Mouse (Mus musculus) forelimb bud, embryonic 11.5 days (tissue): ENCODE data around the gene Gm49359.
"Not testable (repeated sequence)": the region's sequence is repeated elsewhere in the genome, so short reads cannot be mapped to it uniquely, and the experiment has no call there.

Experiments
- DNase-seq: peaks from one replicate; pipeline ENCODE4 v3.0.0-alpha.2; 2012; ENCODE audit warnings: low read depth, low spot score

The Gm49359 gene

GRCm38 (mm10) chr13:62466424-62467334 is at the start of gene Gm49359:
TSS of gene Gm49359 (minus strand) at chr13:62466832.
- DNase-seq, result peak; percentile 88

GRCm38 (mm10) chr13:62510641-62511420 is 44.2 kb upstream of the Gm49359 start:
- not testable (repeated sequence) for DNase-seq

- not testable (repeated sequence) for DNase-seq
Measured at GRCm38 (mm10) chr13:62472661-62473060, 6.0 kb upstream of the Gm49359 start.

GRCm38 (mm10) chr13:62469947-62470346 is 3.3 kb upstream of the Gm49359 start:
- DNase-seq, result peak; percentile 62
